Mouse (Mus musculus): ENCODE measurements around the gene Mrtfa. TPM values are rescaled to one million over a fixed set of nuclear protein-coding genes. Genes with fewer than 3 reads are reported as not detected.
A peak's percentile ranks its signal among the peaks of the same experiment; 100 is the strongest.

Gene Mrtfa
- polyA plus RNA-seq, 1 experiment from 2014 or later: 39.3 TPM

- 89% methylated on average over 8 of the region's 8 CpGs for WGBS
- H3K4me1 ChIP-seq (ENCODE audit: control insufficient read depth, insufficient read depth, low read length): no peaks in the 10 kb centered on the region
- no peaks in the 10 kb centered on the region for H3K9me3 ChIP-seq (ENCODE audit: control insufficient read depth, low read depth, low read length)
- no peak overlapping the region for H3K4me2 ChIP-seq (replicated peaks; ENCODE audit: low read depth, low read length)
- no peak overlapping the region for H3K9ac ChIP-seq (replicated peaks; ENCODE audit: low read depth, low read length)
- H3K36me3 ChIP-seq (ENCODE audit: control insufficient read depth, insufficient read depth, low read length): peaks cover 21% of the 10 kb centered on the region; the same call in 1 of the 2 replicates
- no peaks in the 10 kb centered on the region for H3K27me3 ChIP-seq (ENCODE audit: control insufficient read depth, insufficient read depth, low read length)
- no peak overlapping the region for H3K27ac ChIP-seq (ENCODE audit: low read length)
- ATAC-seq (ENCODE audit: insufficient number of reproducible peaks, insufficient read depth, low FRiP score, low read depth): no peak
- H3K4me3 ChIP-seq (ENCODE audit: low read depth, low read length): no peak overlapping the region
These were observed 182.7 kb downstream of the Mrtfa start for GRCm38 (mm10) chr15:81007905-81008304.

DNA sequence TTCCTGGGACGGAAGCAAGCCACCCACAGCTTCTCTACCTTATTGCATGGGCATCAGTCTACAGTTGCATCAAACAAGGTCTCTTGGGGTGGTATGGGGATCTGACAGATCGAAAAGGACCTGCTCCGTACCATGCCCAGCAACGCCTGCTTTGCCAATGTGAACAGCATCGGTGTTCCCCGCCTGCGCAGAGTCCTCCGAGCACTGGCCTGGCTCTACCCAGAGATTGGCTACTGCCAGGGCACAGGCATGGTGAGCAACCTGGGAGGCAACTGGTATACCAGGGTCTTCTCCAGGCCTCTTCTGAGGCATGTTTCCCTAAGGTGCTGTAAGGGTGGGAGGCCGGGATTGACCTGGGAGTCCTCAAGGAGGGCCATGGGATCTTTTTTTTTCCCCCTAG lies 183.2 kb downstream of the Mrtfa start:
- H3K27me3 ChIP-seq (ENCODE audit: control insufficient read depth, insufficient read depth, low read length): no peaks in the 10 kb centered on the region
- H3K9me3 ChIP-seq (ENCODE audit: control insufficient read depth, low read depth, low read length): no peaks in the 10 kb centered on the region
- H3K36me3 ChIP-seq (ENCODE audit: control insufficient read depth, insufficient read depth, low read length): peaks cover 19% of the 10 kb centered on the region; the same call in 1 of the 2 replicates
- no peak for ATAC-seq (ENCODE audit: insufficient number of reproducible peaks, insufficient read depth, low FRiP score, low read depth)
- 94% methylated on average over 9 of the region's 9 CpGs for WGBS
- no peak overlapping the region for H3K4me3 ChIP-seq (ENCODE audit: low read depth, low read length)
- H3K9ac ChIP-seq (replicated peaks; ENCODE audit: low read depth, low read length): no peak overlapping the region
- no peak overlapping the region for H3K27ac ChIP-seq (ENCODE audit: low read length)
- H3K4me1 ChIP-seq (ENCODE audit: control insufficient read depth, insufficient read depth, low read length): no peaks in the 10 kb centered on the region
- H3K4me2 ChIP-seq (replicated peaks; ENCODE audit: low read depth, low read length): no peak overlapping the region

- 76% methylated on average over 10 of the region's 10 CpGs for WGBS
- Histone ChIP-seq H3K4me2 (replicated peaks; ENCODE audit: low read depth, low read length) (no peak overlapping the region), H3K27me3 (ENCODE audit: control insufficient read depth, insufficient read depth, low read length) (no peaks in the 10 kb centered on the region), H3K4me1 (ENCODE audit: control insufficient read depth, insufficient read depth, low read length) (no peaks in the 10 kb centered on the region), H3K4me3 (ENCODE audit: low read depth, low read length) (no peak overlapping the region), H3K27ac (ENCODE audit: low read length) (no peak overlapping the region), H3K9me3 (ENCODE audit: control insufficient read depth, low read depth, low read length) (no peaks in the 10 kb centered on the region), H3K36me3 (ENCODE audit: control insufficient read depth, insufficient read depth, low read length) (peaks cover 11% of the 10 kb centered on the region; the same call in 1 of the 2 replicates), H3K9ac (replicated peaks; ENCODE audit: low read depth, low read length) (no peak overlapping the region)
- ATAC-seq (ENCODE audit: insufficient number of reproducible peaks, insufficient read depth, low FRiP score, low read depth): no peak
These were observed 184.3 kb downstream of the Mrtfa start for GRCm38 (mm10) chr15:81006127-81006735.

GRCm38 (mm10) chr15:81000419-81001138 lies 190.0 kb downstream of the Mrtfa start:
- Histone ChIP-seq H3K36me3 (ENCODE audit: control insufficient read depth, insufficient read depth, low read length) (no peaks in the 10 kb centered on the region; the same call in 1 of the 2 replicates), H3K4me3 (ENCODE audit: low read depth, low read length) (no peak overlapping the region), H3K4me2 (replicated peaks; ENCODE audit: low read depth, low read length) (no peak overlapping the region), H3K27me3 (ENCODE audit: control insufficient read depth, insufficient read depth, low read length) (no peaks in the 10 kb centered on the region), H3K4me1 (ENCODE audit: control insufficient read depth, insufficient read depth, low read length) (peaks cover 5% of the 10 kb centered on the region; the same call in 1 of the 2 replicates), H3K9me3 (ENCODE audit: control insufficient read depth, low read depth, low read length) (no peaks in the 10 kb centered on the region), H3K27ac (ENCODE audit: low read length) (peak overlapping the region; percentile 15; the same call in 1 of the 2 replicates), H3K9ac (replicated peaks; ENCODE audit: low read depth, low read length) (no peak overlapping the region)
- WGBS: 53% methylated on average over 3 of the region's 4 CpGs
- ATAC-seq (ENCODE audit: insufficient number of reproducible peaks, insufficient read depth, low FRiP score, low read depth): no peak

GRCm38 (mm10) chr15:80997077-80997476 lies 193.5 kb downstream of the Mrtfa start:
- ATAC-seq (ENCODE audit: insufficient number of reproducible peaks, insufficient read depth, low FRiP score, low read depth): no peak
- H3K4me2 ChIP-seq (replicated peaks; ENCODE audit: low read depth, low read length): no peak overlapping the region
- peak overlapping the region; percentile 66; the same call in 1 of the 2 replicates for H3K27ac ChIP-seq (ENCODE audit: low read length)
- no peak overlapping the region for H3K9ac ChIP-seq (replicated peaks; ENCODE audit: low read depth, low read length)
- H3K27me3 ChIP-seq (ENCODE audit: control insufficient read depth, insufficient read depth, low read length): no peaks in the 10 kb centered on the region
- H3K36me3 ChIP-seq (ENCODE audit: control insufficient read depth, insufficient read depth, low read length): no peaks in the 10 kb centered on the region
- 13% methylated on average over 1 of the region's 1 CpGs for WGBS
- H3K4me3 ChIP-seq (ENCODE audit: low read depth, low read length): no peak overlapping the region
- no peaks in the 10 kb centered on the region for H3K9me3 ChIP-seq (ENCODE audit: control insufficient read depth, low read depth, low read length)
- peaks cover 5% of the 10 kb centered on the region; the same call in 1 of the 2 replicates for H3K4me1 ChIP-seq (ENCODE audit: control insufficient read depth, insufficient read depth, low read length)

DNA sequence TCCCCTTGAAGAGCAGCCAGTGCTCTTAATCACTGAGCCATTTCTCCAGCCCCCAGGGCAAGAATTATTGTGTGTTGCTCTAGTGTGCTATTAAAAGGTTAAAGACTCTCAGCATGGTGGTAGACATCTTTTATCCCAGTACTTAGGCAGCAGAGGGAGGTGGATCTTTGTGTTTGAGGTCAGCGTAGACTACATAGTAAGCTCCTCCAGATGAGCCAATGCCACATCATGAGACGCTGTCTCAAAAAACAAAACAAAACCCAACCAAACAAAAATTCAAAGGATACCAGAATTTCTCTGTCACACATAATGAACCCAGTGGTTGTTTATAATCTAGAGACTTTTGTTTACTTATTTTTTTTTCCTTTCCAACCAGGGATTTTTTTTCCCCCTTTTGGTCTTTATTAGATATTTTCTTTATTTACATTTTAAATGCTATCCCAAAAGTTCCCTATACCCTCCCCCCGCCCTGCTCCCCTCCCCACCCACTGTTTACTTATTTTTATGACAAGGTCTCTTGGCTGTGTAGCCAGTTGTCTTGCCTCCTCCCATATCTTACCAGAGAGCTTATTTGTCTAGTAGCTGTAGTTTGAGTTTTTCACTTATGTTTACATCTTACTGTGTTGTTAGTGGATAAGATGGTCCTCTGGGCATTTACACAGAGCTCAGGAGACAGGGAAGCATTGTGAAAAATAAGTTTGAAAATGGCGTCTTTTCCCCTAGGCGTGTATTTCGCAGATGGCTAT lies 194.3 kb downstream of the Mrtfa start:
- WGBS: 73% methylated on average over 6 of the region's 6 CpGs
- Histone ChIP-seq H3K4me2 (replicated peaks; ENCODE audit: low read depth, low read length) (no peak overlapping the region), H3K4me3 (ENCODE audit: low read depth, low read length) (no peak overlapping the region), H3K4me1 (ENCODE audit: control insufficient read depth, insufficient read depth, low read length) (peaks cover 5% of the 10 kb centered on the region; the same call in 1 of the 2 replicates), H3K9me3 (ENCODE audit: control insufficient read depth, low read depth, low read length) (no peaks in the 10 kb centered on the region), H3K27ac (ENCODE audit: low read length) (peak overlapping the region; percentile 66; the same call in 1 of the 2 replicates), H3K9ac (replicated peaks; ENCODE audit: low read depth, low read length) (no peak overlapping the region), H3K27me3 (ENCODE audit: control insufficient read depth, insufficient read depth, low read length) (no peaks in the 10 kb centered on the region), H3K36me3 (ENCODE audit: control insufficient read depth, insufficient read depth, low read length) (no peaks in the 10 kb centered on the region)
- ATAC-seq (ENCODE audit: insufficient number of reproducible peaks, insufficient read depth, low FRiP score, low read depth): no peak

DNA sequence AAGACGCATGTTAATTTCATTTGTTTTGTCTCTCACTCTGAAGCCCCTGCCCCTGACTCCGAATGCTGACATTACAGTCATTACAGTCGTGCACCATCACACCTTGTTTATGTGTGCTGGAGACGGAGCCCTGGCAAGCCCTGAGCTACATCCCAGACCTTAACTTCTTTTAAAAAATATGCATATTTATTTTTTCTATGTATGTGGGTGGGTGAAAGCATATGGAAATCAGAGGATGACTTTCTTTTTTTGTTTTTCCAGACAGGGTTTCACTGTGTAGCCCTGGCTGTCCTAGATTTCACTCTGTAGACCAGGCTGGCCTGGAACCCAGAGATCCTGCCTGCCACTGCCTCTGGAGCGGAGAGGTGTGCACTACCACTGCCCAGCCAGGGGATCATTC lies 195.6 kb downstream of the Mrtfa start:
- no peaks in the 10 kb centered on the region for H3K9me3 ChIP-seq (ENCODE audit: control insufficient read depth, low read depth, low read length)
- no peaks in the 10 kb centered on the region for H3K27me3 ChIP-seq (ENCODE audit: control insufficient read depth, insufficient read depth, low read length)
- no peaks in the 10 kb centered on the region for H3K4me1 ChIP-seq (ENCODE audit: control insufficient read depth, insufficient read depth, low read length)
- no peak overlapping the region for H3K27ac ChIP-seq (ENCODE audit: low read length)
- 75% methylated on average over 5 of the region's 5 CpGs for WGBS
- H3K4me3 ChIP-seq (ENCODE audit: low read depth, low read length): no peak overlapping the region
- no peak overlapping the region for H3K4me2 ChIP-seq (replicated peaks; ENCODE audit: low read depth, low read length)
- no peaks in the 10 kb centered on the region for H3K36me3 ChIP-seq (ENCODE audit: control insufficient read depth, insufficient read depth, low read length)
- no peak overlapping the region for H3K9ac ChIP-seq (replicated peaks; ENCODE audit: low read depth, low read length)
- ATAC-seq (ENCODE audit: insufficient number of reproducible peaks, insufficient read depth, low FRiP score, low read depth): no peak

DNA sequence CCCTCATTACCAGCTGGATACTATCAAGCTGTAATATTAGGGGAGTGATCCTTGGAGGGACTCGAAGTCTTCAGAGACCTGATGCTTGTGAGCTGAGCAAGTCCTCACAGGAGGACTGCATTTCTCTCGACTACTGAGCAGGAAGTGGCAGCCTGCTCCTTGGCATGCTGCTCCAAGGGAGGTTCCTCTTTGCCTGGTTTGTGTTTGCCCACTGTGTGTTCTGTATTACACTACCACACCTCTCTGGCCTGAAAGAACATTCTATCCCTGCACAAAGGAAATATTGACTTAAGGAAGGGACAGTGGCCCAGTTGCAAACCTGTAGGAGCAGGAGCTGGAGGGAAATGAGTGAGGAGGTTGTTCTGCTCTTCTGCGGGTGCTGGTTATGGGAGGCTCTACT lies 200.8 kb downstream of the Mrtfa start:
- H3K27me3 ChIP-seq (ENCODE audit: control insufficient read depth, insufficient read depth, low read length): no peaks in the 10 kb centered on the region
- no peak overlapping the region for H3K9ac ChIP-seq (replicated peaks; ENCODE audit: low read depth, low read length)
- H3K27ac ChIP-seq (ENCODE audit: low read length): peak overlapping the region; percentile 69; the same call in 1 of the 2 replicates
- no peaks in the 10 kb centered on the region for H3K4me1 ChIP-seq (ENCODE audit: control insufficient read depth, insufficient read depth, low read length)
- H3K4me3 ChIP-seq (ENCODE audit: low read depth, low read length): no peak overlapping the region
- WGBS: 38% methylated on average over 3 of the region's 3 CpGs
- H3K4me2 ChIP-seq (replicated peaks; ENCODE audit: low read depth, low read length): no peak overlapping the region
- H3K36me3 ChIP-seq (ENCODE audit: control insufficient read depth, insufficient read depth, low read length): no peaks in the 10 kb centered on the region
- H3K9me3 ChIP-seq (ENCODE audit: control insufficient read depth, low read depth, low read length): no peaks in the 10 kb centered on the region
- peak; percentile 91 for ATAC-seq (ENCODE audit: insufficient number of reproducible peaks, insufficient read depth, low FRiP score, low read depth)
